Mouse (Mus musculus) E14TG2a.4 (cell line): Measurements from ENCODE around the gene Lman1l.

Experiments used
- CTCF ChIP-seq: conservative IDR thresholded peaks from 2 replicates; pipeline ENCODE4 v1.5.1; 2014; ENCODE audit warnings: low read length
- NANOG ChIP-seq: IDR thresholded peaks from 2 replicates; pipeline ENCODE4 v1.6.1; 2014; ENCODE audit warnings: borderline replicate concordance, low read length, mixed read lengths
- POU5F1 ChIP-seq: IDR thresholded peaks from 2 replicates; pipeline ENCODE4 v1.6.1; 2014; ENCODE audit warnings: low read length, borderline replicate concordance

GRCm38 (mm10) chr9:57601353-57601706 lies 19.2 kb downstream of the Lman1l start:
- TF ChIP-seq POU5F1 (no peak), CTCF (no peak), NANOG (no peak)
